1 mouse cellular context compared by ENCODE assay signal in the genomic region with DNA sequence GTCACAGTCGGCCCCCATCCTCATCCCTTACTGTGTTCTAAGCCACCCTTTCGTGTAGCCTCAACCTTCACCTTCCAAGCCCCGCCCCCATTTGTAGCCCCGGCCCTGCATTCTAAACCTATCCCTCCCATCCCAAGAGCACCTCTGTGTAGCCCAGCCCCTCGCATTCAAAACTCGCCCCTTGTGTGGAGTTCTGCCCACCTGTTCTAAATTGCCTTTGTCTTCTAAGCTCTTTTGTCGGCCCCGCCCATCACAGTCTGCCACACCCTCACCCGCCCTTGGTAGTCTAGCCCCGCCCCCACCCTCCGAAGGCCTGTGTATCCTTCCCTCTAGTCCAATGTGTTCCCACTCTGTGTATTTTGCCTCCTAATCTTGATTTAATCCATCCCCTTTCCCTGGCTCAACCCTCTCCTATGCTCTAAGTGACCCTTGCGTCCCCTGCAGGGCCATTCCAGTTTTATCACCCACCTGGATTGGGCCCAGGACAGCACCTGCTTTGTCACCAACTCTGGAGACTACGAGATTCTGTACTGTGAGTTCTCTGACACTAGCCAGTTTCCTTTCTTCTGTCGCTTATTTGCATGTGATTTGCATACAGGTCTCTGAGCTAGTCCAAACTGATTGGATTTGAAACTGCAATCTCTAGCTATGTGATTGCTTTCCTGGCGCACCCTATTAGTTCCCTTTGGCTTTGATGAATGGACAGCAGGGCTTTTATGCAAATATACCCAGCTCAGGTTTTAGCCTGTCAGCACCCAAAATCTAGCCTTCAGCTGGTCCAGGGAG.
TF ChIP-seq lines count a peak whose summit lies in the region.

No protein-coding gene starts in this region.

TF ChIP-seq in CH12.LX, 34 proteins besides CTCF, POLR2A, EP300 and RAD21:
- 0 out of 2 replicates have a peak, but pooled peaks have one; percentile 34 for TF ChIP-seq BHLHE40 (IDR thresholded peaks at IDR 0.05; ENCODE audit: low read depth, low read length)
- TF ChIP-seq MEF2A (IDR thresholded peaks at IDR 0.05; ENCODE audit: borderline replicate concordance, low read depth, low read length), result no peak
- TF ChIP-seq SIN3A (IDR thresholded peaks at IDR 0.05; ENCODE audit: low read length), result peak; percentile 36; the same call in 1 of the 2 replicates
- TF ChIP-seq ZC3H11A (IDR thresholded peaks at IDR 0.05; ENCODE audit: low read depth, low read length), result no peak
- peak; percentile 13; the same call in 1 of the 2 replicates for TF ChIP-seq ELF1 (IDR thresholded peaks at IDR 0.05; ENCODE audit: low read depth, low read length)
- TF ChIP-seq POLR2AphosphoS2 (IDR thresholded peaks at IDR 0.05; ENCODE audit: low read depth, low read length), result no peak
- TF ChIP-seq IRF4 (IDR thresholded peaks at IDR 0.05; ENCODE audit: low read depth, low read length), result peak; percentile 38; the same call in 1 of the 2 replicates
- 0 out of 2 replicates have a peak, but pooled peaks have one; percentile 29 for TF ChIP-seq TCF12 (IDR thresholded peaks at IDR 0.05; ENCODE audit: low read depth, low read length)
- no peak for TF ChIP-seq MXI1 (IDR thresholded peaks at IDR 0.05; ENCODE audit: low read depth, low read length)
